Mouse (Mus musculus): Measurements from ENCODE around the gene Nup88.

DNA sequence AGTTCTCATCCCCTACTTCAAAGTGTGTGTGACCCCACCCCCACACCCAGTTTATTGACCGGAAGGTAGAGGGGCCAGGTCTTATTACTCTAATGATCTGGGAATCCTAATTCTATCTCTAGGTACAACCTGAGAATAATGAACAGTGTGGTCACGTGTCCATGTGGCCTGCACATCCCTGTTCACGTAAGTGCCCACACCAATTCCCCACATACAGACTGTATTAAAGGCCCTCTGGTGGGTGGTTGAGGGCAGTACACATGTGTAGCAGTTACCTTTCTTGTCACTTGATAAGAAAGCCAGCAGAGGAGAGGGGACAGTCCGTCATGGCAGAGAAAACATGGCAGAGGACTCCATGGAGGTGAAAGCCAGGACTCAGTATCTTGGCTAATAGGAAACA, 4.2 kb upstream of the Nup88 start:
- TF ChIP-seq CTCF (IDR thresholded peaks at IDR 0.05; ENCODE audit: insufficient read depth, low read length) (no peak), POLR2A (IDR thresholded peaks at IDR 0.05; ENCODE audit: borderline replicate concordance, extremely low read depth, low read depth, low read length) (no peak)

Data from lung, adult 2 months (tissue).